Mouse (Mus musculus) adrenal gland, postnatal 36 days (tissue): ENCODE measurements at regions not wholly inside any gene's neighbourhood (a gene's known extent, or its start where the extent isn't known, plus 50 kb on each side); places are given as distances from the start of the nearest gene placed in this dataset.
"Not testable (repeated sequence)": the region's sequence is repeated elsewhere in the genome, so short reads cannot be mapped to it uniquely, and the experiment has no call there.

ENCODE experiments used
- DNase-seq, 2 experiments: peaks; one replicate each; pipeline ENCODE4 v3.0.0; 2021; ENCODE audit warnings: mixed read lengths in 1 of 2

- DNase-seq: no peak
Measured at GRCm38 (mm10) chr16:65312947-65313346, 207.3 kb upstream of the Htr1f start.

- DNase-seq: no peak
Measured at GRCm38 (mm10) chr16:65315052-65315451, 205.3 kb upstream of the Pou1f1 start.

DNA sequence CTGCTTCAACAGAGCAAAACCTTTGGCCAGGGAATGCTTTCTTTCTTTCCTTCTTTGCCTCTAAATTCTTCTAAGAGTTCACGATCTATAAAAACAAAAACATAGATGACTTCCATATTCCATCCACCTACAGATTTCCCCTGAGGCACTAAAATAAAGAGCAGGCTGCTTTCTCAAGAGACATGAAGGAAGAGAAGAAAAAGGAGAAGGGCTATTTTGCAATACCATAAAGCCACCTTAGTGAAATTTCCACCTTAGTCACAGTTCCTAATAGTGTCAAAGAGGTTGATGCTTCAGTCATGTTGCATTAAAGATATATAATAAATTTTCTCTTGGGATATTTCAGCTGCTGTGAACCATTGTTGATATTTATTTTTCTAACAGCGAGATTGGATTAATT lies 187.9 kb upstream of the Pou1f1 start:
- no peak for DNase-seq

- no peak for DNase-seq
Measured at GRCm38 (mm10) chr16:65339225-65339624, 181.1 kb upstream of the Pou1f1 start.

DNA sequence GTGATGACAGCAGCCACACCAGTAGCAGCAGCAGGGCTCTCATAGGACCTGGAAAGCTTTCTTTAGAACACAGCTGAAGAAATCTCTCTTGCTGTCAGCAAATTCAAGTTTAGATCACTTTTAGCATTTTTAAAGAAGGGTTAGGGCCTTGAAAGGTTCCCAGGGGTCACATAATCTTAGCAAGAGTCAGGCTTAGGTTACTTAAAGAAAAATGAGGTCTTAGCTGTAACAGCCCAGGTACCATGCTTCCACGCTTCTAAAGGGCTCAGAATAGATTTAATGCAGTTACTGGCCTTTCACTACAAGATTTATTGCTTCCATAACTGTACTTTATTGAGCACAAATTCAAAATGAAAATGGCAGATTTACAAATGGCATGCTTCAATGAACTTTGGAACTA lies 160.4 kb upstream of the Pou1f1 start:
- no peak for DNase-seq

DNA sequence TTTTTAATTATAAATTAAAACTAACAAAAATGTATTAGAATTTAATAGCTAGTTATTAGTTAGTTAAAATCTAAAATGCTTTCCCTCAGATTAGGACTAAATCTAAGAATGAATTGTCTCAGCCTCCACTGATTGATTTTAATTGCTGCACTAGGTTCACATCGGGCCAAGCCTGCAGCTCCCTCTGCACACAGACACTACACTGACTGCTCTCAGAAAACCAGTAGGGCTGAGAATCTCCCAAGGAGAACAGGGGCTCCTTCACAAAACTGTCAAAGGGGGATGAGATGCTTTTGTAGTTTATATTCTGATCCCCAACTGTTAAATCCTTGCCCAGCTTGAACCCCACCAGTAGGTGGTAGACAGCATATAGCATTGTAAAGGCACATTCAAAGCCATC lies 151.0 kb upstream of the Pou1f1 start:
- no peak for DNase-seq

DNA sequence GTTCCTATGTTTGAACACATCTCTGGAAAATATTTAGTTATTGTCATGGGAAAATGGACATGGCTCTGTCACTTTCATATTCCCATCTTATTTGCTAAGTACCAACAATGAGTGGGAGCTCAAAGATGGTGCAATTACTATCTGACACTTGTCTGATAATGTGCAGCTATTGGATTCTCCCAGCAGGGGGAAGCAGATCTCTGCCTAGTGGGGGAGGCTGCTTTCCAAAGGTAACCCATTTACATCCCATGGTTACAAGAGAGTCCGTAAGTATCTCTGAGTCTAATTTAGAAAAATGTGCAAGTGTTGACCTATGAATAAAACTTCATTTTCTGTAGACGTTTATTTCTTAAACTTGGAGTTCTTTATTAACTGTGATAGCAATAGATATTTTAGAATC lies 149.4 kb upstream of the Pou1f1 start:
- peak; percentile 9 to 23 for DNase-seq

DNA sequence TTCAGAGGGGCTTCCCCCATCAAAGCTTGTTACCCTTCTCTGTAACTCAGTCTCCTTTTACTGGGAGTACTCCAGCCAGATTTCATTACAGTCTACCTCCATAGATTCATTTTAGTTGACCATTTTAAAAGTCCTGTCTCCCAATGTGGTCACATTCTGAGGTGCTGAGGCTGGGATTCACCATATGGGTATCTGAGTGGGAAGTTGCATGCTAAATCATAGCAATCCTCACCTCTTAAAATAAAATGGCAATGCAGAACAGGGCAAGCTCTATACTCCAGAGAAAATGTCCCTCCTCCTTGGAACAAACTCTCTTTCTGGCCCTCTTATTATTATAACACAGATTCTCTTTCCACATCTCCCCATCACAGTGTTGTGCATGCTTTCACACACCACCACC lies 143.8 kb upstream of the Pou1f1 start:
- no peak for DNase-seq

DNA sequence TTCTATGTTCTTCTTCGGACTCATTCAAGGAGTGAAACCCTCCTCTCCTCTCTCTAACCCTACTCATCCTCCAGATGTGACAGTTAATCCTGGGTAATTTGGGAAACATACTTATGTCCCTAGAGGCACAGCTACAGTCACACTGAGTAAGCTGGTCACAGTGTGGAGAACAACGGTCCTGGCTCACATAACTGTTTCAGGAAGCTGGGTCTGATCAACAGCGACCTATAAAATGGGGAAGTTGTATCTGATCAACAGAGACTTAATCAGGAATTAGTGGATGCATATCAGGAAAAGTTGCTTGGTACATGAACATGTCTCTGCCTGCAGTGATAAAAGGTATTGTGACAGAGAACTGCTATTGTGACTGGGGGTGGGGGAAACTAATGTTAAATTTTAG lies 142.0 kb upstream of the Pou1f1 start:
- no peak for DNase-seq

DNA sequence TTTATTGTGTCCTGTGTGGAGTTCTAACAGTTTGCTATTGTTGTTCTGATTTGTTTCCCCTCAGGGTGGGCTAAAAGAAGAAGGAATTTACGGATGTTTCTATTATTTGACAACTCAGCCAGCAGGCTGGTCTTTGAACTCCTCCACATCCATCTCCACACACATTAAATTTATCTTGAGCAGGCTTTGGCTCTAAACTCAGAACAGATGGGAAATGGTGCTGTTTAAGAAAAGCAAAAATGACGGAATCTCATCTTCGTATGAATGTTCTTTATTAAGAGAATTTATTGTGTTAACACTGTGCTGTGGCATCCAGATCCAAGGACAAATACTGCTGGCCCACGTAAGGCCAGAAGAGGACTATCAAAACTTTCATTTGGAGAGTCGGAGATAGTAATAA lies 140.4 kb upstream of the Pou1f1 start:
- no peak for DNase-seq

DNA sequence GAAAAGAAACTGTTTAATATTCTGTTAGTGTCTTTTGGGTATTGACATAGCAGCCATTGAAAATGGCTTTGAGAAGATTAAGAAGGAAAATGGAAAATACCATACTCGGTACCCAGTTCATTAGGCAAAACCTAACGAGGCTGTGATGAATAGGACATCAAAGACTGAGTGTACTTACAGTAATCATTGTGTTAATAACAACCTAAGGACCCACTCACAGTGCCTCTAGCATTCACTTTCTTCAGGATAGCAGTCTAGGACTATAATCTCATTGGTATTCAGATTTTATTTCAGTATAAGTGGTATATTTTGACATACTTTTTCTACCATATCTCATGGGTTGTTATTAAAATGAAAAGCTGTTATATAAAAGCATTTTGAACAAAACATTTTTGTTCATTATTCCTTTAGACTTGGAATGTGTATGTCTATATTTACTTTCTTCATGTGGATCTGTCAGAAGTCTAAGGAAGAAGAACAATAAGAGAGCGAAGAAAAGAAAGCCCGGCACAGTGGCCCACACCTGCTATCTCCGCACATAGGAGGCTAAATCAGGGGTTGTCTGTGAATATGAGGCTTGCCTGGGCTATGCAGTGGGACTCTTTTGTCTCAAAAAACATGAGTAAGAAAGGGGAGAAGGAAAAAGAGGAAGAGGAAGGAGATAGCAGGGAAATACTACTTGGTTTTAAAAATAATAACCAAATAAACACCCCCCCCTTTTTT lies 116.2 kb upstream of the Pou1f1 start:
- DNase-seq: no peak

DNA sequence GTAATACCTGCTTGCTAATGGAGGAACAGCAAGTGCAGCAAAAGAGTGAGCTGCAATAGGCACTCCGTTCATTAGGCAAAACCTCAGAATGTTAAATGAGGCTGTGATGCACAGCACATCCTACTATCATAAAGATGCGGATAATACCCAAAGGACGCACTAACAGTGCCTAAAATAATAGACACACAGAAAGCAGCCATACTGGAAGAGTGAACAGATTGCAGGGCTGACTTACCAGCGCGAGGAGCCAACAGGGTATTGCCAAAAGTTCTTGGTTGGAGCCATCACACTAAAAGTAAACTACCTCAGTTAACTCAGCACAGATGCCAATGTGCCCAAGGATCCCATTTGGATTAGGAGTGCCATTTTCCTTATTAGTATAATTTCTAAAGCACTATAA lies 115.5 kb upstream of the Pou1f1 start:
- no peak for DNase-seq

DNA sequence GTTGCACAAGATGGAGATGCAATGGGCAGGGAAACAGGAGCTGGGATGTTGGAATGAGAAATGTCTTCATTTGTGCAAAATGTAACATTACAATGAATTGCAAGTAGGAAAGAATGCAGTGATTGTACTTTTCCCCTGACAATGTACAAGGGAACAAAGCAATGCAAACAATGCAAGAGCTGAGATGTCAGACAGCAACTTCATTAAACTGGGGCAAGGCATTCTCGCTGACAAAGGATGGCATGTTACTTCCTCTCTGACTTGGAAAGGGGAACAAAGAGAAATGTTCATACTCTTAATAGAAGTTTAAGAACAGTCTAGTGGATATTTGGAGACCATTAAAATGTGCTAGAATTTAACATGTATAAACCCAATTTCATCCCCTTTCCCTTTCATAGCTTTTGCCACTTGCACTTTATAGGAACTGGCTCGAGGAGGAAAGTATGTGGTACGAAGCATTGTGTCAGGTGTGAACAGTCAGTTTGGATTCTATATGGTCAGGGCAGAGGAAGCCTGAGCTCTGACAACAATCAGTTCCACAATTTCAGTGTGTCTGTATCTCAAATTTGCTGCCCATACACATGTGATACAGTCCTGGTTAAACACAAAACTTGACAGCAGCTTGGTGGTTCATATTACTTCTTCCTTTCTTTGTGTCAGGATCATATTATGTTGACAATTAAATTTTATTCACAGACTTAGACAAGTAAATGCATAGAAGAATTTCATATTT lies 114.3 kb upstream of the Pou1f1 start:
- DNase-seq: no peak

GRCm38 (mm10) chr16:65432046-65432445 lies 88.3 kb upstream of the Pou1f1 start:
- DNase-seq: peak; percentile 14 to 39

DNA sequence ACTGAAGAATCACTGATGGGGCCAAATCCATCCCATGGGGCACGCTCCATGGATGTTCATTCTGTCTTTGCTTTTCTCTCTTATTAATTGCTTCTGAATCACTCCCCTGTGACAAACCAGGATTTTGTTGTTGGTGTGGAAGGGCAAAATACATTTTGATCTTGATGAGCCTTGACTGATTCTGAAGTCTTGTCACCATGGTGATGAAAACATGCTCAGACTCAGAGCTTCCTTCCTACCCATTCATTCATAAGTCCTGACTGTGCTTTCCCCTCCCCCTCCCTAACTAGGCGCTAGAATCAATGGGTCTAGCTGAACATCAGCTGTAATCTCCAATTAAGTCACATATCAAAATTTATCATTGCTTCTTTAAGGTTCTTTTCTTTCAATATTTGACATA lies 84.2 kb upstream of the Pou1f1 start:
- DNase-seq: no peak

GRCm38 (mm10) chr16:65441954-65442353 lies 78.4 kb upstream of the Pou1f1 start:
- DNase-seq: no peak

GRCm38 (mm10) chr16:65448810-65449209 lies 71.5 kb upstream of the Pou1f1 start:
- no peak for DNase-seq

DNA sequence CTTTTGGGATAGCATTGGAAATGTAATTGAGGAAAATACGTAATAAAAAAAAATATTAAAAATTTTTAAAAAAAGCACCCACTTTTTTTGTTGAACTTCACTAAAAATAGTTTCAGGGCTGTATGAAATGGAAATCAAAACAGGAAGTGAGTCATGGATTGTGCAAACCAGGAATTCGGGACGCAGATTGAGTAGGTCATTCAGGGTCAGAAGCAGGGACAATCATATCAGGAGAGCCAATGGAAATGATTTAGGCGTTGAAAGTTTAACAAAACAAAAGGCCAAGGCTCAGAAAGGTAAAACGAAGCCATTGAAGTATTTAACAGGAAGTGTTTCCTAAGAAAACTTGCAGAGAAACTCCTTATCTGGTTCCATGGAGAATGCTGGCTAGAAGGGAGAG lies 69.6 kb upstream of the Pou1f1 start:
- DNase-seq: no peak

- DNase-seq: no peak
Measured at GRCm38 (mm10) chr16:65451885-65452284, 68.4 kb upstream of the Pou1f1 start.

GRCm38 (mm10) chr16:65456948-65457347 lies 63.4 kb upstream of the Pou1f1 start:
- DNase-seq: not testable (repeated sequence)

DNA sequence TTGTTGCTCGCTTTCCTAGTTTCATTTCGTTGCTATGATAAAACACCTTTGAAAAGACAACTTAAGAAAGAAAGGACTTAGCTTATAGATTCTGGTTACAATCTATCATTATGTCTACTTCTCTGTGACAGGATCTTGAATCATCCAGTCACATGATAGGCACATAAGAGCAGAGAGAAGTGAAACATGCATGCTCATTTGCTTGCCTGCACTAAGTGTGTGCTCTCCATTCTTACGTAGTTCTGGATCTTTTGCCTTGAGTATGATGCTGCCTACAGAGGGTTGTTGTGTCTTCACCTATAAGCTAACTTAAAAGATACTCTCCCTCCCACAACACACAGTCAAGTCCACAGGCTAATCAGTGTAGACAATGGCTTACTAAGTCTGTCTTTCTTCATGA lies 62.1 kb upstream of the Pou1f1 start:
- DNase-seq: no peak

GRCm38 (mm10) chr16:65469681-65470080 lies 50.6 kb upstream of the Pou1f1 start:
- DNase-seq: no peak
